Mouse (Mus musculus): ENCODE measurements at regions not wholly inside any gene's neighbourhood (a gene's known extent, or its start where the extent isn't known, plus 50 kb on each side); places are given as distances from the start of the nearest gene placed in this dataset.

DNA sequence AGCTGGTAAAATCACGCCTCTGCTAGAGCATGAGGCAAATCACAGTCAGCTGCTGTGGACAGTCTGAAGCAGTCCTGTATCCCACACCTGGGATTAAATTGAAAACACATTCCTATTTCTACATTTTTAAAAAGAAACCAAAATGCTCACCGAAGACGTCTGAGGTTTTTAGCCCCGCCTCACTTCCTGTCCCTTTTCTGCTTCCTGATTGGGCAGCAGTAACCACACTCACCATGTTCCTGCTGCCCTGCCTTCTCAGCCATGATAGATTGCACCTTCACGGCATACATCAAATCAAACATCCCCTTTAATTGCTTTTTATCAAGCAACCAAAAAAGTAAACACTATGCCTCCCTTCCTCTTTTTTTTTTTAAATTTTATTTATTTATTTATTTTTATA, 150.1 kb upstream of the Jarid2 start:
- TF ChIP-seq POLR2A (IDR thresholded peaks at IDR 0.05; ENCODE audit: borderline replicate concordance, extremely low read depth, insufficient read depth, insufficient read length, poor library complexity, severe bottlenecking), result no peak
- no peak for TF ChIP-seq CTCF (IDR thresholded peaks at IDR 0.05; ENCODE audit: borderline replicate concordance, extremely low read depth, insufficient read depth, insufficient read length)

Measured in brain, embryonic 14.5 days (tissue).